Mouse (Mus musculus) yolk sac, embryonic 10.5 days (tissue): ENCODE data around the gene Olig2.

Experiments used
- DNase-seq: peaks from one replicate; pipeline ENCODE4 v3.0.0-alpha.2; 2017; ENCODE audit warnings: low spot score

Gene Olig2

GRCm38 (mm10) chr16:91270982-91271549 is 45.8 kb downstream of the Olig2 start:
- no peak for DNase-seq

- DNase-seq = no peak
These were observed 46.4 kb downstream of the Olig2 start for GRCm38 (mm10) chr16:91271634-91272033.
